Mouse (Mus musculus) heart, postnatal 10 days (tissue): ENCODE measurements around the gene Baiap2l1. TPM values are rescaled to one million over a fixed set of nuclear protein-coding genes. Genes with fewer than 3 reads are reported as not detected.
A peak's percentile ranks its signal among the peaks of the same experiment; 100 is the strongest.

Experiments used
- DNase-seq, 2 experiments: peaks; one replicate each; pipeline ENCODE4 v3.0.0; 2021
- intact Hi-C: fragments of 180-260 bp; cut with DNase I; formaldehyde crosslinking; loops from one replicate; pipeline ENCODE4 v1.15.1; 2025
- total RNA-seq, 2 experiments: library from RNA; stranded (reverse); gene quantifications; 2 replicates each; pipeline ENCODE4 v1.2.3; 2021

Gene Baiap2l1
- total RNA-seq, 2 experiments from 2014 or later: 11.3 to 11.5 TPM

GRCm38 (mm10) chr5:144288391-144288790 is 69.5 kb downstream of the Baiap2l1 start:
- intact Hi-C loops: loop anchor here (5.0 kb wide), 1 partner anchor 69 kb away; the partner anchor contains the start of gene Baiap2l1
- no peak for DNase-seq

DNA sequence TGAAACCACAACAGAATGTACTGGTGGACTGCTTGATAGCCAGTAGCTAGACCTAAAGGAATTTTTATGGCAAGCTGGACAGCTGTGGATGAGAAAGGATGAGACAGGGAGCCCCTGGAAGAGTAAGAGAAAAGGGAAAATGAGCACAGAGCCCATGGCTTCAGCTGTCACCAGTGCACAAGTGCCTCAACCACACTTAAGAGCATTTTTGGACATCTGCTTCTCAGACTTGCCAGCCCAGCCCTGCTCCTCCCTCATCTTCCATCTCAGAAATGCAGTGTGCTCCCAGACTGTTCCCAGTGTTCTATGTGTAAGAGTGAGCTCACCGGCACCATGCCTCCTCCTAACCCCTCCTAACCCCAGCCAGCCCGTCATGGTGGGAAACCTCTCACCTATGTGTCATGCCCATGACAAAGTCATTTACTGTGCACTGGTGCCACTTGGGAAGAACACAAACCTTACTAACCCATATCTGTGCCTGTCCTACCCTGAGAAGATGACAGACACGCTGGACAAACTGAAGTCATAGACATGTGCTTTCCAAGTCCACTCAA is 70.6 kb downstream of the Baiap2l1 start:
- DNase-seq: no peak
- intact Hi-C loops: loop anchor here (5.0 kb wide), 1 partner anchor 70 kb away; the partner anchor contains the start of gene Baiap2l1

- intact Hi-C loops: loop anchor here (5.0 kb wide), 1 partner anchor 71 kb away; the partner anchor contains the start of gene Baiap2l1
These were observed 71.2 kb downstream of the Baiap2l1 start for GRCm38 (mm10) chr5:144286591-144287266.

GRCm38 (mm10) chr5:144284599-144284998 is 73.3 kb downstream of the Baiap2l1 start:
- intact Hi-C loops: no loop called here
- DNase-seq: no peak

More at GRCm38 (mm10) chr5:144286591-144287266, 71.2 kb downstream of the Baiap2l1 start:
- no peak for DNase-seq

DNA sequence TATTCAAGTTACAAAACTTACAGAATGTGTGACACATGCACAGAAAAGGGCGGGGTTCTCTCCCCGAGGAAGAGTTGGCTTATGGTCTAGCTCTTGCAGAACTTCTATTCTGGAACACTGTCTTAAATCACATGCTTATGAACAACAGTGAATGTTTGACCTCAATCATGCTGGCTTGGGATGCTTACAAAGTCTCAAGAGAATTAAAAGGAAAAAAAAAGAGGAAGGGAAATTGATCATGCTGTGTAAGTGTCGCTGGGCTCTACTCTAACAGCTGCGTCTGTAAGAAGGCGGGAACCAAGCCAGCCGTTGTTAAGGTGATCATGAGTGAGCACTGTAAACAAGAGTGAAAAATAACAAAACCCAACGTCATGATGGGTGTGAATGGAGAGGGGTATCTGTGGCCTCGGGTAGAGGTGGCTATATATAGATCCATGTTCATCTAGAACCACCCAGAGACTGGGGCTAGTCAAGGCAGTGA is 74.3 kb downstream of the Baiap2l1 start:
- peak; percentile 44 to 46 for DNase-seq

GRCm38 (mm10) chr5:144282470-144283260 is 75.2 kb downstream of the Baiap2l1 start:
- intact Hi-C loops: no loop called here
- DNase-seq: no peak

More for the DNA sequence above, 74.3 kb downstream of the Baiap2l1 start:
- intact Hi-C loops: no loop called here

GRCm38 (mm10) chr5:144279926-144280325 is 78.0 kb downstream of the Baiap2l1 start:
- no peak for DNase-seq
- intact Hi-C loops: no loop called here

GRCm38 (mm10) chr5:144279081-144279541 is 78.8 kb downstream of the Baiap2l1 start:
- intact Hi-C loops: no loop called here
- no peak for DNase-seq

GRCm38 (mm10) chr5:144278374-144278960 is 79.4 kb downstream of the Baiap2l1 start:
- intact Hi-C loops: no loop called here
- DNase-seq: no peak

DNA sequence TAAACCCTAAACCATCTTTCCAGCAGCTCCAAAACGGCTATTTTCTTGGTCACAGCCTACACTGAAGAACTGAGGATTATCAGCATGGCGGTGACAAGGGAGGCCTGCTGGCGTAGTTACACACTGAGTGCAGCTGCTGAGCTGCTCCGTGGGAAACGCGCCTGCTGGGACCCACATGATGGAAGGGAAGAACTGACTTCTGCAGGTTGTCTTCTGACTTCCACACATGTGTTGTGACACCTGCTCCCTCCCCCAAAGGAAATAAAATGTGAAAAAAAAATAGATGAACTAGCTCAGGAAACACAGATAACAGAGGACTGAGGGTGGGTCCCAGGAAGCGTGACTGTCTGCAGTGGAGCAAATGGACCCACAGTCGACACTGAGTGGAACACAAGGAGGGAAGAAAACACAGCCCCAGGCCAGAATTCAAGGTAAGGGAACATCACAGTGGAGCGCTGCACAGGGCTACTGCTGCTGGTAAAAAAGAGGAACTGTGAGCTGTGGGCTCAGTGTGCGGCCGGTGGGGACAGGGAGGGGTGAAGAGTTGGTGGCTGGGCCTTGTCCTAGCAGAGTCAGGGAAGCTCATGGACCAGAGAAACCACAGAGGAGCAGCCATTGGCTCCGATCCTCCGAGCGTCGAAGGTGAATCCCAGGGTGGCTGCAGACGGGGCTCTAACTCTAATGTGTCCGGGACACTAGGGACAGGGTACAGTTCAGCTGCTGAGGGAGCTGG is 80.8 kb downstream of the Baiap2l1 start:
- no peak for DNase-seq
- intact Hi-C loops: no loop called here

DNA sequence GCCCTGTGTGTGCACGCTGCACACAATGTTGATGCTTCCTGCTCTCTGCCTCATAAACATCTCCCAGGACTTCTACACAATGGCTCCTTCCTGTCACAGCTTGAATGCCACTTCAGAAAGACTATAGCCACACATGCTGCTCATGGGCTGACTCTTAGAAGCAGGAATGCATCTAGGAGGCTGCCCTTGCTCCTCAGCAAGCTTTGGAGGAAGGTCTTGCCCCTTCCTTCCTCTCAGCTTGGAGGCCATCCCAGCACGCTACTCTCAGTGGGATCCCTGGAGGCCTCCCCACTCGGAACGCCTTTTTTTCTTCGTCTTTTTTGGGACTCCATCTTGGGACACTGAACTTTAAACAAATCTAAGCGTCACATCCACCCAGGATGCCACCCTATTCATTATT is 83.0 kb downstream of the Baiap2l1 start:
- intact Hi-C loops: no loop called here
- DNase-seq: peak; percentile 43 to 45

GRCm38 (mm10) chr5:144271772-144272171 is 86.1 kb downstream of the Baiap2l1 start:
- no peak for DNase-seq
- intact Hi-C loops: no loop called here

DNA sequence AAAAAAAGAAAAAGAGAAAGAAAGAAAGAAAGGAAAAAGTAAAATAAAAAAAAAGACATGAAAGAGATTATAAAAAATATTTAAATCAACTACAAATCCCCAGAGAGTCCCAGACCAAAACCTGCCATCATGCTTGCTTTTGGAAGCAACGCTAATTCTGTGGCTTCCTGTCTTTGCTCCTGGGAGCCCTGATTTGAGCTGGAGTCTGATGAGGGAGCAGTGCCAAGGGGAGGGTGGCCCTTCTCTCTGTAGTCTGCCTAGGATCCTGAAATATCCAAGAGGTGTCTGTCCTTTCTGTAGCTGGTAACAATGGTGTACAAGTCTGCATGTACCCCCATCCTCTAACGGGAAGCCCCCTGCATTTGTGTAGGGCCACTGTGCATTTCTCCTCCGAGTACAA is 86.8 kb downstream of the Baiap2l1 start:
- intact Hi-C loops: no loop called here
- DNase-seq: peak in 1 of 2 experiments; percentile 42

GRCm38 (mm10) chr5:144270420-144270819 is 87.5 kb downstream of the Baiap2l1 start:
- DNase-seq: no peak
- intact Hi-C loops: no loop called here

GRCm38 (mm10) chr5:144269926-144270325 is 88.0 kb downstream of the Baiap2l1 start:
- intact Hi-C loops: loop anchor here (5.0 kb wide), 1 partner anchor 87 kb away; the partner anchor contains the start of gene Baiap2l1
- no peak for DNase-seq

DNA sequence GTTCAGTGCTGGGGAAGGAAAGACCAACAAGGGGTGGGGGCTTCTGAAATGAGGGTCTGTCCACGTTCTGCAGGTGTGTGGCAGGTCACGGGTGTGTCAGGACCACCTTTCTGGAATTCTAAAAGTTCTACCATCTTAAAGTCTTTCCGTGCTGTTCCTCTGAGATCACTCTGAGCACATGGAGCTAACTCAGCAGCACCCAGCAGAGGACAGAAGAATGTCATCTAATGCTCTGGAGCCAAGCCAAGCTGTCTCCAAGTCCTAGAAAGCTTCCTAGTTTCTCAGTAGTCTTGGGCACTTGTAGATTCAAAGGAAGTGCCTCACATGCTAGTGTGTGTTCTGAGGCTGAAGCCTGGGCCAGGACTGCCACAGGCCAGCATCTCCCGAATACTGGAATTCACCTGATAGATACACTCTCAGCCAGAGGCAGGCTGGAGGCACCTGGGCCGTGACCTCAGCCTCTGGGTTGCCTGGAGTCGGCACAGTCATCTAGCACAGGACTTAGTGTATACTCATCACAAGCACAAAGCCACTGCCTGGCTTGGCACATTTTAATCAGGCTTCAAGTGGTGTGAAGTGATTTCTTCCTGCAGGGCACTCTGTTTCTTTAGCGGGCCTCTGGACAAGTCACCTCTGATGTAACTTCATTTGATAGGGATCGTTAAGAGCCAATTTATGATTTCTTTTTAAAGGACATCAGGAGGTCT is 90.2 kb downstream of the Baiap2l1 start:
- peak; percentile 77 to 80 for DNase-seq
- intact Hi-C loops: loop anchor here (5.0 kb wide), 1 partner anchor 90 kb away; the partner anchor contains the start of gene Baiap2l1

DNA sequence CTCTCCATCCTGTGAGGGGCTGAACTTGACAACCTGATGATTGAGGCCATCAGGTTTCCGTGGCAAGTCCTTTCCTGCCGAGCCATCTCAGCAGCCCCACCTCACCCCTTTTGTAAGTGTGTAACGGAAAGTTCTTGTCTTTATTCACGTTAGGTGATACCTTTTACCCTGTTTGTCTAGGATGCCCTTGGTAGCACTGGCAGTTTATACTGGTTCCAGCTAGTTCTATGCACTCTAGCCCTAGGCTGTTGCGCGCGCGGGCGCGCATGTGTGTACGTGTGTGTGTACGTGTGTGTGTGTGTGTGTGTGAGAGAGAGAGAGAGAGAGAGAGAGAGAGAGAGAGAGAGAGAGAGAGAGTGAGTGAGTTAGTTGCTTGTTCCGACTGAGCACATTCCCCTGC is 94.4 kb downstream of the Baiap2l1 start:
- intact Hi-C loops: no loop called here

DNA sequence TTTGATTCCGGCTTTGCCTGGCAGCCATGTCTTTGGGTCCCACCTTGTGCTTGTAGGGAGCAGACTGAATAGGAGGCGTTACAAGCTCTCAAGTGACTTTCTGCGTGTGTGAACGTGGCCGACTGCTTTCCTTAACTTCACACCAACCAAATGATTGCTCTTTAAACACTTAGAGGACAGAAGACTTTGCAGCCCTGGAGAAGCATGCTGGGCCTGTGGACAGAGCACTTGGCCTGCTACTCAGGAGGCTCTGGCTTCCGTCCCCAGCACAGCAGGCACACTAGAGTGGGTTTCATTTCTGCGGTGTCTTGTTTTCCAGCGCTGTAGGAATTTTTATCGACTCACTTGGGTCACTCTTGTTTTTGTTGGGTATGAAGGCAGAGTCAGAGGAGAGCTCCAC is 94.8 kb downstream of the Baiap2l1 start:
- DNase-seq: no peak
- intact Hi-C loops: no loop called here

More for the DNA sequence above, 94.4 kb downstream of the Baiap2l1 start:
- no peak for DNase-seq

GRCm38 (mm10) chr5:144261829-144262228 is 96.1 kb downstream of the Baiap2l1 start:
- no peak for DNase-seq
- intact Hi-C loops: no loop called here
